Mouse (Mus musculus) G1E (cell line): ENCODE measurements around the gene Cd207.

Experiments
- CTCF ChIP-seq: IDR thresholded peaks from 2 replicates; pipeline ENCODE4 v1.5.1; 2012; ENCODE audit warnings: low read depth, low read length, inconsistent platforms, mixed read lengths
- GATA1 ChIP-seq: IDR thresholded peaks from 2 replicates; pipeline ENCODE4 v1.6.1; 2012; ENCODE audit warnings: borderline replicate concordance, low read length, inconsistent platforms, mixed read lengths
- TAL1 ChIP-seq: conservative IDR thresholded peaks from 2 replicates; pipeline ENCODE4 v1.6.1; 2012; ENCODE audit warnings: low read depth, low read length, inconsistent platforms, mixed read lengths

DNA sequence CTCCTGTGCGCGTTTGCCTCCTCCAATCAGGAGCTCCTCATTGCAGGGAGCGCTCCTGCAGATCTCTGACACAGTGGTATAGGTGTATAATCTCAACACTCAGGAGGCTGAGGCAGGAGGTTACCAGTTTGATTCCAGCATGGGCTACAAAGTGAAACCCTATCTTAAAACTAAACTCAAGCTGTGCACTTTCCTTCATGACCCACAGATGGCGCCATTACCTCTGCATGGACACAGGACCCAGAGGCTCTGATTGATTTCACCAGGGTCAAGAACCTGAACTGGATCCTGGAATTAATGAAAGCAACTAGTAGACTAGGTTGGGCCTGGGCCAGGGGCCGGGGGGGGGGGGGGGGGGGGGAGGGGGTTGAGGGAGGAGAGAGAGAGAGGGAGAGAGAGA lies 12.6 kb upstream of the Cd207 start:
- TF ChIP-seq CTCF (peak; percentile 55), TAL1 (no peak), GATA1 (no peak)
